Mouse (Mus musculus) megakaryocyte, embryonic 14.5 days (primary cell): ENCODE results near the gene Ahcyl1.

Source experiments
- FLI1 ChIP-seq: IDR thresholded peaks from 2 replicates; pipeline ENCODE4 v1.6.1; 2012; ENCODE audit warnings: low read length, inconsistent platforms, mixed read lengths
- GATA1 ChIP-seq: IDR thresholded peaks from 3 replicates; pipeline ENCODE4 v1.6.1; 2012; ENCODE audit warnings: mixed read lengths, low read length, inconsistent platforms, borderline replicate concordance

- TF ChIP-seq GATA1, result no peak
- no peak for TF ChIP-seq FLI1
Observed at GRCm38 (mm10) chr3:107664641-107665040, 31.7 kb downstream of the Ahcyl1 start.
